Mouse (Mus musculus) skeletal muscle tissue, postnatal 0 days (tissue): Measurements from ENCODE around the gene Taar5. TPM values are rescaled to one million over a fixed set of nuclear protein-coding genes. Genes with fewer than 3 reads are reported as not detected.

Experiments
- polyA plus RNA-seq: library from polyadenylated mRNA; unstranded; fragments of >200 nt; fragmentation: Nextera tagmentation; extraction: Ambion mirVana; gene quantifications from 2 replicates; pipeline ENCODE4 v1.2.1, GENCODE M21; 2015

Gene Taar5
- polyA plus RNA-seq: not detected in 2 replicates

DNA sequence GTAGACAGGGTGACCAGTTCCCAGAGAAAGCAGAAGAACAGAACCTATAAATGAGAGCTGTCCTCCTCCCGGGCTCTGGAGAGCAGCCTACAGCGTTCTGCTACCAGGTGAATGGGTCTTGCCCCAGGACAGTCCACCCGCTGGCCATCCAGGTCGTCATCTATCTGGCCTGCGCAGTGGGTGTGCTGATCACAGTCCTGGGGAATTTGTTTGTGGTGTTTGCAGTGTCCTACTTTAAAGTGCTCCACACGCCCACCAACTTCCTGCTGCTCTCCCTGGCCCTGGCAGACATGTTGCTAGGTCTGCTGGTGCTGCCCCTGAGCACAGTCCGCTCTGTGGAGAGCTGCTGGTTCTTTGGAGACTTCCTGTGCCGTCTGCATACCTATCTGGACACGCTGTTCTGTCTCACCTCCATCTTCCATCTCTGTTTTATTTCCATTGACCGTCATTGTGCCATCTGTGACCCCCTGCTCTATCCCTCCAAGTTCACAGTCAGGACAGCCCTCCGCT, at the start of gene Taar5:
Taar5 (plus strand) TSS at position 51 of the 510 bp plus-strand sequence.

DNA sequence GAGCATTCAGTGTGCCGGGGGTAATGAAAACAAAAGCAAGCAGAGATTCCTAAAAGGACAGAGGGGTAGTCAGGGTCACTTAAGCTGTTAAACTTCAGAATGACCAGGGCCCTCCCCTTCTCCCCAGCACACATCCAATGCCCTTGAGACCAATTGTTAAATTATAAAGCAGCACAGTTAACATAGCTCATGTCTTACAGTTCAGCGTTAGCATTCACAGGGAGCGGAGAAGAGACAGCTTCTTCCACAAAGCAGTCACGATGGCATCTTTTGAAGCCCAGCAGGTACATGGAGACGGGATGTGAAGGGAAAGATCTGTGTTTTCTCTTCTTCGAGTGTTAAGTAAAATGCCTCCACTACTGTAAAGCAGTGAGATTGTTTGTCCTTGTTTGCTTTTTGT, 32.2 kb upstream of the Taar5 start, which contains the start of gene Taar2:
Taar2 (plus strand) TSS at position 261 of the 400 bp plus-strand sequence.

DNA sequence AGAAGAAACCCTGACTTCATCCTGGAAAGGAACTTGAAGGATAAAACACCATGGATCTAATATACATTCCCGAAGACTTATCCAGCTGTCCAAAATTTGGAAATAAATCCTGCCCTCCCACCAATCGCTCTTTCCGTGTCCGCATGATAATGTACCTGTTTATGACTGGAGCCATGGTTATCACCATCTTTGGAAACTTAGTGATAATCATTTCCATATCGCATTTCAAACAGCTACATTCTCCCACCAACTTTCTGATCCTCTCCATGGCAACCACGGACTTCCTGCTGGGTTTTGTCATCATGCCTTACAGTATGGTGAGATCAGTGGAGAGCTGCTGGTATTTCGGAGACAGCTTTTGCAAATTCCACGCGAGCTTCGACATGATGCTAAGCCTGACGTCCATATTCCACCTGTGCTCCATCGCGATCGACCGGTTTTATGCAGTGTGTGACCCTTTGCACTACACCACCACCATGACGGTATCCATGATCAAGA, 20.9 kb upstream of the Taar5 start, which contains the start of gene Taar3:
Taar3 (plus strand) TSS at position 51 of the 498 bp plus-strand sequence.

DNA sequence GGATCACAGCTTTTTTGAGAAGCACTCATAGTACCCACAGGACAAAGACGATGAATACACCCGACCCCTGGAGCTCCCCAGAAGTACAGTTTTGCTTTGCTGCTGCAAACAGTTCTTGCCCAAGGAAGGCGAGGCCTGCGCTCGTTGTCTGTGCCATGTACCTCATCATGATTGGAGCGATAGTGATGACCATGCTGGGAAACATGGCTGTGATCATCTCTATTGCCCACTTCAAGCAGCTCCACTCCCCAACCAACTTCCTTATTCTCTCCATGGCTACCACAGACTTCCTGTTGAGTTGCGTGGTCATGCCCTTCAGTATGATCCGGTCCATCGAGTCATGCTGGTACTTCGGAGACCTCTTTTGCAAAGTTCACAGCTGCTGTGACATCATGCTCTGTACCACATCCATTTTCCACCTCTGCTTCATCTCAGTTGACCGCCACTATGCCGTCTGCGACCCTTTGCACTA, 10.0 kb upstream of the Taar5 start, which contains the start of gene Taar4:
Taar4 (plus strand) TSS at position 51 of the 472 bp plus-strand sequence.

DNA sequence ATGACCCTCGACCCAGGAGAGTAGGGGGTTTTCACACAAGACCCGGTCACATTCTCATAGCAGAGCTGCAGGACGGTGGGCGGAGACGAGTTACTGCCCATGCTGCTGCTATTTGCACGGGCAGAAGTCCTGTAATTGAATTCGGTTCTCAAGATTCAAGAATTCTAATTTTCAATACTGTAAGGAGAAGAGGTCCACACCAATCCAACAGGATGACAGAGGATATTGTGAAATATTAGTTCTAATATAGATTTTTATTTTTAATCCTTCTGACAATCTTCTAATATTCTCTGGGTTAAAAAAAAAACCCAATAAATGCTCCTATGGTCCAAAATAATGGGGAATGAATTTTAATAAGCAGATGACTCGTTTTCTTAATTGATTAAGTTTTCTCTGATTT, 15.0 kb downstream of the Taar5 start, which contains the start of gene Taar6:
Taar6 (minus strand) TSS at position 101 of the 400 bp plus-strand sequence.

DNA sequence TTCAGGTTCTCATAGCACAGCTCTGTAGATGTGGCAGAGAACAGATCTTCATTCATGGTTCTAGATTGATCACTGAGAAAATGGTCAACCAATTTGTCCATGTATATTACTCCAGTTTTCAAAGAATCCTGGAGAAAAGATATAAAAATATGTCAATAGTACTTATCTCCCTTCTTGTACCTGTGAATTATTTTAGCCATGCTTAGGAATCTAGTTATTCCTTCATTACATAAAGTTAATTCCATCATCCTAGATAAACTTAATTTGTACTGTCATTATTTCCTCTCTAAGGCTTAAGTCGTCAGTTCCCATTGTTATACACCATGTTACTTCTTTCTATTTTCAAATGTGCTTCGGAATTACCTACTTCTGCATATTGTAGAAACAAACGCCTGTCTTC, 22.9 kb downstream of the Taar5 start, which contains the start of gene Taar7a:
Taar7a (minus strand) TSS at position 101 of the 400 bp plus-strand sequence.

DNA sequence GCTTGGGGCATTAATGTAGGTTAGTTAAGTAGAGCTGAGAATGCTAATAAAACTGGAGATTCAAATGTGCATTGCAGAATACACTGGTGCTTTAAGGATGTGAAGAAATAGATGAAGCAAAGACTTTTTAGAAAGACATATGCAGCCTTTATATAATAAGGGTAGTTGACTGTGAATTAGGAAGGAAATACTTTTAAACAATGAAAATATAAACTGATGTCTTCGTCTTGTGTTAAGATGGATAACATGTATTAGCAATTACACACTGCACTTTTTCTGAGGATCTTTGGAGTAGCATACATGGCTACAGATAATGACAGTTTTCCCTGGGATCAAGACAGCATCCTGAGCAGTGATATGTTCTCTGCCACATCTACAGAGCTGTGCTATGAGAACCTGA, 29.1 kb downstream of the Taar5 start, which contains the start of gene Taar7b:
Taar7b (plus strand) TSS at position 301 of the 400 bp plus-strand sequence.

Other genes starting within 250 kb of the Taar5 start
- gene Rps12, start 183.4 kb upstream of the Taar5 start, polyA plus RNA-seq: 112 and 113 TPM in 2 replicates
- 4.4 and 6.4 TPM in 2 replicates for gene Slc18b1, start 173.7 kb upstream of the Taar5 start, polyA plus RNA-seq
- gene Vnn3, start 119.2 kb upstream of the Taar5 start, polyA plus RNA-seq: 1.4 TPM in 1 of 2 replicates, not detected in the other
- gene Vnn1, start 76.0 kb upstream of the Taar5 start, polyA plus RNA-seq: 0.19 and 0.44 TPM in 2 replicates
- not detected in 2 replicates for gene Taar1, start 50.4 kb upstream of the Taar5 start, polyA plus RNA-seq
- gene Taar2, start 32.1 kb upstream of the Taar5 start, polyA plus RNA-seq: not detected in 2 replicates
- not detected in 2 replicates for gene Taar3, start 21.1 kb upstream of the Taar5 start, polyA plus RNA-seq
- not detected in 2 replicates for gene Taar4, start 10.2 kb upstream of the Taar5 start, polyA plus RNA-seq
- not detected in 2 replicates for gene Taar6, start 14.9 kb downstream of the Taar5 start, polyA plus RNA-seq
- not detected in 2 replicates for gene Taar7a, start 22.8 kb downstream of the Taar5 start, polyA plus RNA-seq
- gene Taar7b, start 29.2 kb downstream of the Taar5 start, polyA plus RNA-seq: not detected in 2 replicates
- not detected in 2 replicates for gene Taar7d, start 56.5 kb downstream of the Taar5 start, polyA plus RNA-seq
- gene Taar7e, start 66.9 kb downstream of the Taar5 start, polyA plus RNA-seq: not detected in 2 replicates
- not detected in 2 replicates for gene Taar7f, start 78.8 kb downstream of the Taar5 start, polyA plus RNA-seq
- not detected in 2 replicates for gene Taar8a, start 105.8 kb downstream of the Taar5 start, polyA plus RNA-seq
- not detected in 2 replicates for gene Taar8b, start 121.6 kb downstream of the Taar5 start, polyA plus RNA-seq
- not detected in 2 replicates for gene Taar8c, start 131.2 kb downstream of the Taar5 start, polyA plus RNA-seq
- not detected in 2 replicates for gene Taar9, start 138.8 kb downstream of the Taar5 start, polyA plus RNA-seq
- 39.1 and 50.0 TPM in 2 replicates for gene Stx7, start 178.6 kb downstream of the Taar5 start, polyA plus RNA-seq